Comparison of ENCODE assay signal across 13 mouse cellular contexts in the genomic region with DNA sequence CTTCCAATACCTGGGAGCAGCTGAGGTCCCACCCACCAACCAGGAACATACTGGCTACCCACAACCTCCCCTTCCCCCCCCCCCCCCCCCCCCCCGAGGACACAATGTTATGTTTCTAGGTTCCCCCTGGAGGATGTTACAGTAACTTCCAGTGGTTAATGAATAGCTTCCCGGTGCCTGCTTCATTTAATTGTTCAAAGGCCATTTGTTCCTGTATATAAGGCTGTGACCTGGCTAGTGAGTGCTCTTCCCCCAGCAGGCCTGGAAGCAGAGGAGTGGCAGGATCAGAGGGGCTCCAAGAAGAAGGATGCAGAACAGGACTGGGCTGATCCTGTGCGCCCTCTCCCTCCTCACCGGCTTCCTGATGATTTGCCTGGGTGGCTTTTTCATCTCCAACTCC. TPM values are rescaled to one million over a fixed set of nuclear protein-coding genes. Genes with fewer than 3 reads are reported as not detected.
DNase-seq lines count a peak whose midpoint lies in the region; ATAC-seq and TF ChIP-seq lines count a peak whose summit lies in the region.
"Had no signal": no experiment of that assay in that cellular context is flagged by ENCODE, and none has a peak within 500 bp of the region (broad histone marks: within the 10 kb centered on the region; RNA-seq: fewer than 3 reads in every experiment).

A gene (plus strand): TSS at position 247 of the 400 bp plus-strand sequence.

- TF ChIP-seq CTCF in lung, embryonic 14.5 days (IDR thresholded peaks at IDR 0.05; ENCODE audit: low read depth): no peak
- TF ChIP-seq CTCF in stomach, postnatal 0 days (IDR thresholded peaks at IDR 0.05; ENCODE audit: low read depth): no peak

- H3K4me3 ChIP-seq in lung, embryonic 14.5 days (ENCODE audit: low read depth, low read length): no peak within 1 kb of the TSS
- H3K4me3 ChIP-seq in stomach, postnatal 0 days (ENCODE audit: low read depth, low read length): no peak within 1 kb of the TSS
- H3K4me3 ChIP-seq in midbrain, embryonic 10.5 days: no peak within 1 kb of the TSS
- H3K4me3 ChIP-seq: heart, embryonic 12.5 days; megakaryocyte, embryonic 14.5 days; neural tube, embryonic 12.5 days had no signal

- DNase-seq in heart, adult 11 months: peak; percentile 84
- DNase-seq in heart, postnatal 25 days (ENCODE audit: low spot score): no peak
- DNase-seq in lung, embryonic 14.5 days: peak; percentile 43
- DNase-seq in lung, postnatal 10 days: no peak
- DNase-seq in kidney, postnatal 14 days: peak; percentile 74
- DNase-seq in stomach, postnatal 0 days (ENCODE audit: low spot score): no peak
- DNase-seq in midbrain, embryonic 10.5 days (ENCODE audit: low spot score): no peak
- no peak for DNase-seq in urinary bladder, postnatal 4 days (ENCODE audit: low spot score in 2 of 2)

- 54% methylated on average over 4 of the region's 4 CpGs for WGBS in lung, embryonic 14.5 days
- 49% methylated on average over 4 of the region's 4 CpGs for WGBS in stomach, postnatal 0 days
- 77% methylated on average over 3 of the region's 4 CpGs for WGBS in midbrain, embryonic 10.5 days

- TF ChIP-seq EP300 in stomach, postnatal 0 days (optimal IDR thresholded peaks at IDR 0.05): no peak

- ATAC-seq in lung, embryonic 14.5 days (ENCODE audit: insufficient read depth): 0 out of 2 replicates have a peak, but pooled peaks have one; percentile 31
- no peak for ATAC-seq in stomach, postnatal 0 days (ENCODE audit: low FRiP score, low TSS enrichment)

- H3K9ac ChIP-seq in lung, embryonic 14.5 days: no peak within 1 kb of the TSS
- H3K9ac ChIP-seq in stomach, postnatal 0 days (ENCODE audit: low read length): no peak within 1 kb of the TSS
- H3K9ac ChIP-seq: heart, embryonic 12.5 days; neural tube, embryonic 12.5 days had no signal

- H3K36me3 ChIP-seq in lung, embryonic 14.5 days (ENCODE audit: insufficient read depth): no peaks in the 10 kb centered on the region
- H3K36me3 ChIP-seq in stomach, postnatal 0 days (ENCODE audit: control insufficient read depth, insufficient read depth, low read length): no peaks in the 10 kb centered on the region
- H3K36me3 ChIP-seq in midbrain, embryonic 10.5 days: no peaks in the 10 kb centered on the region
- H3K36me3 ChIP-seq: G1E; heart, embryonic 12.5 days; neural tube, embryonic 12.5 days had no signal

- H3K9me3 ChIP-seq in lung, embryonic 14.5 days (ENCODE audit: low read depth, low read length): no peaks in the 10 kb centered on the region
- no peaks in the 10 kb centered on the region for H3K9me3 ChIP-seq in stomach, postnatal 0 days (ENCODE audit: control insufficient read depth, low read length)
- H3K9me3 ChIP-seq in midbrain, embryonic 10.5 days (replicated peaks): no peaks in the 10 kb centered on the region
- H3K9me3 ChIP-seq: G1E; heart, embryonic 12.5 days; neural tube, embryonic 12.5 days had no signal

- H3K27ac ChIP-seq in lung, embryonic 14.5 days (ENCODE audit: low read depth): peak within 1 kb of the TSS; percentile 58; the same call in 1 of the 2 replicates
- 0 out of 2 replicates have a peak within 1 kb of the TSS, but pooled peaks have one; percentile 4 for H3K27ac ChIP-seq in stomach, postnatal 0 days (replicated peaks)
- no peak within 1 kb of the TSS for H3K27ac ChIP-seq in midbrain, embryonic 10.5 days (replicated peaks)
- H3K27ac ChIP-seq: neural tube, embryonic 12.5 days had no signal

- intact Hi-C loops in heart, postnatal 25 days (cut with DNase I): no loop called here

- 0 out of 2 replicates have a peak, but pooled peaks cover 3% of the 10 kb centered on the region for H3K4me1 ChIP-seq in lung, embryonic 14.5 days (ENCODE audit: insufficient read depth)
- H3K4me1 ChIP-seq in stomach, postnatal 0 days (replicated peaks; ENCODE audit: control insufficient read depth, insufficient read depth): no peaks in the 10 kb centered on the region
- H3K4me1 ChIP-seq in midbrain, embryonic 10.5 days: 0 out of 2 replicates have a peak, but pooled peaks cover 4% of the 10 kb centered on the region
- H3K4me1 ChIP-seq: neural tube, embryonic 12.5 days had no signal

- no peaks in the 10 kb centered on the region for H3K27me3 ChIP-seq in lung, embryonic 14.5 days (ENCODE audit: insufficient read depth, low read length)
- no peaks in the 10 kb centered on the region for H3K27me3 ChIP-seq in stomach, postnatal 0 days (ENCODE audit: control insufficient read depth, insufficient read depth, low read length)
- no peaks in the 10 kb centered on the region for H3K27me3 ChIP-seq in midbrain, embryonic 10.5 days (ENCODE audit: low read depth, poor library complexity, severe bottlenecking)
- H3K27me3 ChIP-seq: heart, embryonic 12.5 days; neural tube, embryonic 12.5 days had no signal

- H3K4me2 ChIP-seq in lung, embryonic 14.5 days: peak within 1 kb of the TSS; percentile 32; the same call in 1 of the 2 replicates
- no peak within 1 kb of the TSS for H3K4me2 ChIP-seq in stomach, postnatal 0 days (replicated peaks; ENCODE audit: low read depth)
- H3K4me2 ChIP-seq: heart, embryonic 12.5 days; neural tube, embryonic 12.5 days had no signal

RNA-seq across cellular contexts. Expression of the gene that starts here (rescaled TPM):
- total RNA-seq in heart, postnatal 25 days (2021): under 1 TPM; 0.08 to 0.13 TPM
- polyA plus RNA-seq in lung, embryonic 14.5 days (2014; fragmentation: Nextera tagmentation; extraction: Ambion mirVana): 3.0 and 3.5 TPM in 2 replicates
- polyA plus RNA-seq in stomach, postnatal 0 days (2015; fragmentation: Nextera tagmentation; extraction: Ambion mirVana): 5.8 and 6.1 TPM in 2 replicates
- polyA plus RNA-seq in midbrain, embryonic 10.5 days (2016; fragmentation: Nextera tagmentation; extraction: Ambion mirVana): 0.29 and 0.44 TPM in 2 replicates
- polyA plus RNA-seq: G1E; liver, adult 2 months had no signal

Comparison
In these comparisons a context has a peak if more than half of its experiments do, and no peak if none do; other contexts are left out.
1. DNase-seq: peak in heart, adult 11 months (single experiment), lung, embryonic 14.5 days (single experiment) and kidney, postnatal 14 days (single experiment); none in heart, postnatal 25 days (single experiment), lung, postnatal 10 days (single experiment), stomach, postnatal 0 days (single experiment), midbrain, embryonic 10.5 days (single experiment) and urinary bladder, postnatal 4 days (0 of 2).